Mouse (Mus musculus): Measurements from ENCODE around the gene Itpr2. TPM values are rescaled to one million over a fixed set of nuclear protein-coding genes. Genes with fewer than 3 reads are reported as not detected.

Gene Itpr2
- polyA plus RNA-seq, 1 experiment, result 18.0 TPM

DNA sequence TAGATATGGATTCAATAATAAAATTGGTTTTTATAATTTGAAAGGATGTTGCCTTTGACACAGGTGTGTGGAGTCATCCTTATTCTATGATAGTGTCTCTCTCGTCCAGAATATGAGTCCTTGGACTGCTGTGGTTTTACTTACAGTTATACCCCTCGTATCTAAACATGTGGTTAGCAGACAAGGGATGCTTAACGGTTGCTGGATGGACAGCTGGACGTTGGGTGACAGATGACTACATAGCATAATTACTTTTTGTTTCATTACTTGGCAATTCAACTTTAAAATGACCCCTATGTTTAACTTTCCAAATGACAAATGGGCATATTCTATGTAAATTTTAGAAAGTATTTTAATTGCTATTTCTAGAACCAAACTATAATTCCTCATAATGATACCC lies 297.6 kb downstream of the Itpr2 start:
- Histone ChIP-seq H3K27ac (ENCODE audit: insufficient read depth, low read length) (no peak overlapping the region), H3K4me3 (ENCODE audit: extremely low read depth, insufficient read depth, insufficient read length) (no peak overlapping the region), H3K27me3 (ENCODE audit: control insufficient read depth, insufficient read depth, low read length) (no peaks in the 10 kb centered on the region), H3K36me3 (ENCODE audit: control insufficient read depth, insufficient read depth, low read length) (no peaks in the 10 kb centered on the region), H3K4me1 (ENCODE audit: control insufficient read depth, insufficient read depth, insufficient read length) (peaks cover 22% of the 10 kb centered on the region; the same call in 1 of the 2 replicates)
- no peak for DNase-seq (ENCODE audit: low read depth in 1 of 2, low spot score in 2 of 2)
- TF ChIP-seq POLR2A (IDR thresholded peaks at IDR 0.05; ENCODE audit: low read depth, low read length), result no peak
- TF ChIP-seq CTCF (IDR thresholded peaks at IDR 0.05; ENCODE audit: extremely low read depth, insufficient read depth, insufficient read length, insufficient replicate concordance), result no peak
- 76% methylated on average over 4 of the region's 4 CpGs for WGBS

GRCm38 (mm10) chr6:146197868-146198379 lies 304.1 kb downstream of the Itpr2 start:
- H3K36me3 ChIP-seq (ENCODE audit: control insufficient read depth, insufficient read depth, low read length), result peaks cover 18% of the 10 kb centered on the region
- TF ChIP-seq POLR2A (IDR thresholded peaks at IDR 0.05; ENCODE audit: low read depth, low read length) (no peak), CTCF (IDR thresholded peaks at IDR 0.05; ENCODE audit: extremely low read depth, insufficient read depth, insufficient read length, insufficient replicate concordance) (no peak)
- H3K27me3 ChIP-seq (ENCODE audit: control insufficient read depth, insufficient read depth, low read length), result no peaks in the 10 kb centered on the region
- no peak overlapping the region for H3K27ac ChIP-seq (ENCODE audit: insufficient read depth, low read length)
- no peak for DNase-seq (ENCODE audit: low read depth in 1 of 2, low spot score in 2 of 2)
- H3K4me3 ChIP-seq (ENCODE audit: extremely low read depth, insufficient read depth, insufficient read length), result no peak overlapping the region
- H3K4me1 ChIP-seq (ENCODE audit: control insufficient read depth, insufficient read depth, insufficient read length), result no peaks in the 10 kb centered on the region
- WGBS, result 92% methylated on average over 7 of the region's 7 CpGs

DNA sequence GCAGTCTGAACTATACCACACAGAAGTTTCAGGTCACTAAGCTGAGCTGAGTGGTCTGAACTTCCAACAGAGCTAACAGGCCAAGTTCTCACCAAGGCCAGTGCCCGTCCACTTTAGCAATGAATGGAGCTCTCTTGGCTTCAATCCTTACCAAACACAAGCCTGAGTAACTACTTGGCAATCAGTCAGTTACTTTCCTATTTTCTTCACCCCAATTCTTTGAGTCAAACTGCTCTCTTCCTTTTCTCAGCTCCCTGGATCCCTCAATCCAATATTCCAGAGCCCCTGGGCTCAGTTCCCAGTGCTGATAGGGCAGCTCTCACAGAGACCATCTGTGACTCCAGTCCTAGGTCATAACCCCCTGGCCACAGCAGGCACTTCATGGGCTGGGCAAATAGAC lies 305.3 kb downstream of the Itpr2 start:
- no peak for TF ChIP-seq POLR2A (IDR thresholded peaks at IDR 0.05; ENCODE audit: low read depth, low read length)
- TF ChIP-seq CTCF (IDR thresholded peaks at IDR 0.05; ENCODE audit: extremely low read depth, insufficient read depth, insufficient read length, insufficient replicate concordance), result no peak
- no peak overlapping the region for H3K27ac ChIP-seq (ENCODE audit: insufficient read depth, low read length)
- peaks cover 21% of the 10 kb centered on the region for H3K36me3 ChIP-seq (ENCODE audit: control insufficient read depth, insufficient read depth, low read length)
- H3K4me1 ChIP-seq (ENCODE audit: control insufficient read depth, insufficient read depth, insufficient read length), result peaks cover 5% of the 10 kb centered on the region; the same call in 1 of the 2 replicates
- no peak for DNase-seq (ENCODE audit: low read depth in 1 of 2, low spot score in 2 of 2)
- 94% methylated on average over 1 of the region's 1 CpGs for WGBS
- H3K4me3 ChIP-seq (ENCODE audit: extremely low read depth, insufficient read depth, insufficient read length), result no peak overlapping the region
- H3K27me3 ChIP-seq (ENCODE audit: control insufficient read depth, insufficient read depth, low read length), result no peaks in the 10 kb centered on the region

GRCm38 (mm10) chr6:146195854-146196457 lies 306.1 kb downstream of the Itpr2 start:
- H3K27me3 ChIP-seq (ENCODE audit: control insufficient read depth, insufficient read depth, low read length), result no peaks in the 10 kb centered on the region
- H3K4me1 ChIP-seq (ENCODE audit: control insufficient read depth, insufficient read depth, insufficient read length), result peaks cover 5% of the 10 kb centered on the region; the same call in 1 of the 2 replicates
- peaks cover 22% of the 10 kb centered on the region for H3K36me3 ChIP-seq (ENCODE audit: control insufficient read depth, insufficient read depth, low read length)
- no peak for DNase-seq (ENCODE audit: low read depth in 1 of 2, low spot score in 2 of 2)
- 79% methylated on average over 7 of the region's 7 CpGs for WGBS
- no peak overlapping the region for H3K27ac ChIP-seq (ENCODE audit: insufficient read depth, low read length)
- no peak overlapping the region for H3K4me3 ChIP-seq (ENCODE audit: extremely low read depth, insufficient read depth, insufficient read length)
- TF ChIP-seq CTCF (IDR thresholded peaks at IDR 0.05; ENCODE audit: extremely low read depth, insufficient read depth, insufficient read length, insufficient replicate concordance), result no peak
- TF ChIP-seq POLR2A (IDR thresholded peaks at IDR 0.05; ENCODE audit: low read depth, low read length), result no peak

DNA sequence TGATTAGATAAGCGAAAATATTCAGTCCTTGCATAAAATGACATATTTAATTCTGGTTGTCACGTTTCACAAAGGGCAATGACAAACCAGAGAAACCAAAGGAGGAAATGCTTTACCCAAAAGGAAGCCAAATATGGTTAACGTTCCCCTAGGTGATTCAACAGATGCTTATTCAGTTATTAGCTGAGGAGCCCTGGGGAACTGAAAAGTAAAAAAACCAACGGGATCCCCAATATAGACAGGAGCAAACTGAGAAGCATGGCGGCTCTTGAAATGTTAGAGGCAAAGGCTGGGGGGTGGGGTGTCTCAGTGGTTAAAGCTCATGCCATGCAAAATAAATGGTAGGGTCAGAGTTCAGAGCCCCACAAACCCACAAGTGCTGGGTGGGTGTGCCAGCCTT lies 310.1 kb downstream of the Itpr2 start:
- H3K4me1 ChIP-seq (ENCODE audit: control insufficient read depth, insufficient read depth, insufficient read length), result peaks cover 5% of the 10 kb centered on the region; the same call in 1 of the 2 replicates
- TF ChIP-seq CTCF (IDR thresholded peaks at IDR 0.05; ENCODE audit: extremely low read depth, insufficient read depth, insufficient read length, insufficient replicate concordance), result no peak
- no peak for TF ChIP-seq POLR2A (IDR thresholded peaks at IDR 0.05; ENCODE audit: low read depth, low read length)
- no peak overlapping the region for H3K27ac ChIP-seq (ENCODE audit: insufficient read depth, low read length)
- DNase-seq (ENCODE audit: low read depth in 1 of 2, low spot score in 2 of 2), result no peak
- no peaks in the 10 kb centered on the region for H3K27me3 ChIP-seq (ENCODE audit: control insufficient read depth, insufficient read depth, low read length)
- WGBS, result 14% methylated on average over 5 of the region's 5 CpGs
- peaks cover 23% of the 10 kb centered on the region for H3K36me3 ChIP-seq (ENCODE audit: control insufficient read depth, insufficient read depth, low read length)
- no peak overlapping the region for H3K4me3 ChIP-seq (ENCODE audit: extremely low read depth, insufficient read depth, insufficient read length)

DNA sequence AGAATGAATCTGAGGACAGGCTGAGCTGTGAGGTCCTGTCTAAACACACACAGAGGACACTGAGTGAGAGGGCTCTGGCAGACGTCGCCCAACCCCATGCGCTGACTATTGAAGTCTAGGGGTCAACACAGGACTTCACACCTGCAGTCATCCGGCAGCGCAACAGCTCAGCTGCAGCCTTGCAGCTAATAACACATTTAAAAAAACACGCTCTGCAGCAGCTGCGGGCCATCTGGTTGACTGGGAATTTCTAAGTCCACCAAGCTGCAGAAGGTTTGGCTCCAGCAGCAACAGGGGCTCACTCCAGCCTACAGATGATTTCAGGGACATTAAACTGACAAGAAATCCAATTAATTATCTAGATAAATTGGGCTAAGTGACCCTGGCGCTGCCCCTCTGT lies 312.0 kb downstream of the Itpr2 start:
- Histone ChIP-seq H3K36me3 (ENCODE audit: control insufficient read depth, insufficient read depth, low read length) (peaks cover 29% of the 10 kb centered on the region), H3K4me3 (ENCODE audit: extremely low read depth, insufficient read depth, insufficient read length) (no peak overlapping the region), H3K27me3 (ENCODE audit: control insufficient read depth, insufficient read depth, low read length) (no peaks in the 10 kb centered on the region), H3K4me1 (ENCODE audit: control insufficient read depth, insufficient read depth, insufficient read length) (peaks cover 5% of the 10 kb centered on the region; the same call in 1 of the 2 replicates), H3K27ac (ENCODE audit: insufficient read depth, low read length) (no peak overlapping the region)
- WGBS, result 82% methylated on average over 8 of the region's 8 CpGs
- TF ChIP-seq CTCF (IDR thresholded peaks at IDR 0.05; ENCODE audit: extremely low read depth, insufficient read depth, insufficient read length, insufficient replicate concordance) (no peak), POLR2A (IDR thresholded peaks at IDR 0.05; ENCODE audit: low read depth, low read length) (no peak)
- DNase-seq (ENCODE audit: low read depth in 1 of 2, low spot score in 2 of 2), result no peak

GRCm38 (mm10) chr6:146185532-146185931 lies 316.5 kb downstream of the Itpr2 start:
- H3K4me3 ChIP-seq (ENCODE audit: extremely low read depth, insufficient read depth, insufficient read length), result no peak overlapping the region
- H3K27me3 ChIP-seq (ENCODE audit: control insufficient read depth, insufficient read depth, low read length), result no peaks in the 10 kb centered on the region
- WGBS, result 83% methylated on average over 2 of the region's 2 CpGs
- H3K27ac ChIP-seq (ENCODE audit: insufficient read depth, low read length), result no peak overlapping the region
- no peaks in the 10 kb centered on the region for H3K4me1 ChIP-seq (ENCODE audit: control insufficient read depth, insufficient read depth, insufficient read length)
- TF ChIP-seq CTCF (IDR thresholded peaks at IDR 0.05; ENCODE audit: extremely low read depth, insufficient read depth, insufficient read length, insufficient replicate concordance), result no peak
- DNase-seq (ENCODE audit: low read depth in 1 of 2, low spot score in 2 of 2), result no peak
- peaks cover 23% of the 10 kb centered on the region for H3K36me3 ChIP-seq (ENCODE audit: control insufficient read depth, insufficient read depth, low read length)
